Mouse (Mus musculus): ENCODE measurements around the gene Myh3. TPM values are rescaled to one million over a fixed set of nuclear protein-coding genes. Genes with fewer than 3 reads are reported as not detected.
"Not testable (repeated sequence)": the region's sequence is repeated elsewhere in the genome, so short reads cannot be mapped to it uniquely, and the experiment has no call there.

Myh3 gene
- polyA plus RNA-seq, 1 experiment: 876 TPM

DNA sequence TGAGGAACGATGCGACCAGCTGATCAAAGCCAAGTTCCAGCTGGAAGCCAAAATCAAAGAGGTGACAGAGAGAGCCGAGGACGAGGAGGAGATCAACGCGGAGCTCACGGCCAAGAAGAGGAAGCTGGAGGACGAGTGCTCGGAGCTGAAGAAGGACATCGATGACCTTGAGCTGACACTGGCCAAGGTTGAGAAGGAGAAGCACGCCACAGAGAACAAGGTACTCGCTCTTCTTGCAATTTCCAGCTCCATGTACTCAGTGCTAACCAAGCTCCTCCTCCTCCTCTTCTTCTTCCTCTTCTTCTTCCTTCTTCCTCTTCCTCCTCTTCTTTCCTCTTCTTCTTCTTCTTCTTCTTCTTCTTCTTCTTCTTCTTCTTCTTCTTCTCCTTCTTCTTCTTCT lies 14.3 kb downstream of the Myh3 start:
- H3K4me2 ChIP-seq (ENCODE audit: low read depth); H3K4me3 ChIP-seq; H3ac ChIP-seq (ENCODE audit: control insufficient read depth, insufficient read length); H3K79me2 ChIP-seq (ENCODE audit: control insufficient read depth, insufficient read depth); H3K27me3 ChIP-seq (ENCODE audit: control insufficient read depth, insufficient read depth, insufficient read length): not testable (repeated sequence)
- TF ChIP-seq POLR2AphosphoS2 (IDR thresholded peaks at IDR 0.05; ENCODE audit: insufficient read length, low read depth) (peak; percentile 70), POLR2A (IDR thresholded peaks at IDR 0.05; ENCODE audit: insufficient read length, low read depth) (peak; percentile 16)
- peaks cover 20% of the 10 kb centered on the region for H3K36me3 ChIP-seq (ENCODE audit: control insufficient read depth, insufficient read depth)

GRCm38 (mm10) chr11:67093201-67093600 lies 15.1 kb downstream of the Myh3 start:
- no peak overlapping the region for H3K4me2 ChIP-seq (ENCODE audit: low read depth)
- H3K4me3 ChIP-seq: no peak overlapping the region
- peaks cover 20% of the 10 kb centered on the region for H3K36me3 ChIP-seq (ENCODE audit: control insufficient read depth, insufficient read depth)
- TF ChIP-seq POLR2A (IDR thresholded peaks at IDR 0.05; ENCODE audit: insufficient read length, low read depth) (no peak), TCF3 (IDR thresholded peaks at IDR 0.05; ENCODE audit: insufficient read length, low read depth) (no peak), E2F4 (IDR thresholded peaks at IDR 0.05; ENCODE audit: insufficient read depth) (no peak), MYOG (IDR thresholded peaks at IDR 0.05; ENCODE audit: control insufficient read depth in 1 of 3, insufficient read depth in 1 of 3, insufficient read length in 2 of 3, low read depth in 2 of 3) (no peak), MAX (IDR thresholded peaks at IDR 0.05; ENCODE audit: low read depth) (no peak), SRF (IDR thresholded peaks at IDR 0.05; ENCODE audit: control insufficient read depth, insufficient read length, low read depth) (no peak), REST (IDR thresholded peaks at IDR 0.05; ENCODE audit: insufficient read depth, insufficient read length) (no peak), TCF12 (IDR thresholded peaks at IDR 0.05; ENCODE audit: insufficient read depth, poor library complexity, severe bottlenecking) (no peak), USF1 (IDR thresholded peaks at IDR 0.05; ENCODE audit: low read depth) (no peak), POLR2AphosphoS2 (IDR thresholded peaks at IDR 0.05; ENCODE audit: insufficient read length, low read depth) (no peak), CEBPB (IDR thresholded peaks at IDR 0.05; ENCODE audit: insufficient read depth, poor library complexity, severe bottlenecking) (no peak), MYOD1 (IDR thresholded peaks at IDR 0.05; ENCODE audit: control insufficient read depth in 1 of 3, insufficient read length in 2 of 3, low read depth in 2 of 3) (no peak)
- no peaks in the 10 kb centered on the region for H3K79me2 ChIP-seq (ENCODE audit: control insufficient read depth, insufficient read depth)
- no peaks in the 10 kb centered on the region for H3K27me3 ChIP-seq (ENCODE audit: control insufficient read depth, insufficient read depth, insufficient read length)
- H3ac ChIP-seq (ENCODE audit: control insufficient read depth, insufficient read length): no peak overlapping the region

DNA sequence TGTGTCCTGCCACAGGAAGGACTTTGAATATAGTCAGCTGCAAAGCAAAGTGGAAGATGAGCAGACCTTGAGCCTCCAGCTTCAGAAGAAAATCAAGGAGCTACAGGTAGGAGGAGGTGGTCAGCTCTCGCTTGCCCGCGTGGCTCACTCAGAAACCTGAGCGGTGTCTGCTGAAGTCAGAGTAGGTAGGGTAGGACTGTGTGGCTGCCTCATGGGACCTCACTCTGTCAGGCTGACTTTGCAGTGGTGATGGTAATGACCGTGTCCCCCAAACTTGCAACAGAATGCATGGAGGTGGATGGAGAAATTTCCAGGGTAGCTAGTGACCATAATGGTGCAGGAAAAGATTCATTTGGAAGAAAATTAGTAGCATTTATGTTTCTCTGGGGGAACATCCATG lies 15.6 kb downstream of the Myh3 start:
- Histone ChIP-seq H3K36me3 (ENCODE audit: control insufficient read depth, insufficient read depth) (peaks cover 20% of the 10 kb centered on the region), H3K4me3 (no peak overlapping the region), H3K27me3 (ENCODE audit: control insufficient read depth, insufficient read depth, insufficient read length) (no peaks in the 10 kb centered on the region)

GRCm38 (mm10) chr11:67094470-67094869 lies 16.4 kb downstream of the Myh3 start:
- Histone ChIP-seq H3K36me3 (ENCODE audit: control insufficient read depth, insufficient read depth) (peaks cover 20% of the 10 kb centered on the region), H3K4me2 (ENCODE audit: low read depth) (no peak overlapping the region), H3K79me2 (ENCODE audit: control insufficient read depth, insufficient read depth) (no peaks in the 10 kb centered on the region), H3K27me3 (ENCODE audit: control insufficient read depth, insufficient read depth, insufficient read length) (no peaks in the 10 kb centered on the region), H3K4me3 (no peak overlapping the region), H3ac (ENCODE audit: control insufficient read depth, insufficient read length) (no peak overlapping the region)
- TF ChIP-seq USF1 (IDR thresholded peaks at IDR 0.05; ENCODE audit: low read depth) (no peak), MAX (IDR thresholded peaks at IDR 0.05; ENCODE audit: low read depth) (no peak), MYOD1 (IDR thresholded peaks at IDR 0.05; ENCODE audit: control insufficient read depth in 1 of 3, insufficient read length in 2 of 3, low read depth in 2 of 3) (no peak), POLR2AphosphoS2 (IDR thresholded peaks at IDR 0.05; ENCODE audit: insufficient read length, low read depth) (peak; percentile 72), POLR2A (IDR thresholded peaks at IDR 0.05; ENCODE audit: insufficient read length, low read depth) (peak; percentile 54)

More for the DNA sequence above, 15.6 kb downstream of the Myh3 start:
- H3K4me2 ChIP-seq (ENCODE audit: low read depth): no peak overlapping the region
- no peaks in the 10 kb centered on the region for H3K79me2 ChIP-seq (ENCODE audit: control insufficient read depth, insufficient read depth)
- no peak overlapping the region for H3ac ChIP-seq (ENCODE audit: control insufficient read depth, insufficient read length)
- no peak for TF ChIP-seq MYOD1 (IDR thresholded peaks at IDR 0.05; ENCODE audit: control insufficient read depth in 1 of 3, insufficient read length in 2 of 3, low read depth in 2 of 3)
- no peak for TF ChIP-seq E2F4 (IDR thresholded peaks at IDR 0.05; ENCODE audit: insufficient read depth)
- no peak for TF ChIP-seq SRF (IDR thresholded peaks at IDR 0.05; ENCODE audit: control insufficient read depth, insufficient read length, low read depth)
- no peak for TF ChIP-seq USF1 (IDR thresholded peaks at IDR 0.05; ENCODE audit: low read depth)
- TF ChIP-seq MYOG (IDR thresholded peaks at IDR 0.05; ENCODE audit: control insufficient read depth in 1 of 3, insufficient read depth in 1 of 3, insufficient read length in 2 of 3, low read depth in 2 of 3): no peak
- TF ChIP-seq CEBPB (IDR thresholded peaks at IDR 0.05; ENCODE audit: insufficient read depth, poor library complexity, severe bottlenecking): no peak
- peak; percentile 79 for TF ChIP-seq POLR2AphosphoS2 (IDR thresholded peaks at IDR 0.05; ENCODE audit: insufficient read length, low read depth)
- peak; percentile 54 for TF ChIP-seq POLR2A (IDR thresholded peaks at IDR 0.05; ENCODE audit: insufficient read length, low read depth)
- no peak for TF ChIP-seq REST (IDR thresholded peaks at IDR 0.05; ENCODE audit: insufficient read depth, insufficient read length)

GRCm38 (mm10) chr11:67097709-67098108 lies 19.6 kb downstream of the Myh3 start:
- Histone ChIP-seq H3K4me2 (ENCODE audit: low read depth) (no peak overlapping the region), H3K4me3 (no peak overlapping the region), H3K36me3 (ENCODE audit: control insufficient read depth, insufficient read depth) (peaks cover 17% of the 10 kb centered on the region), H3ac (ENCODE audit: control insufficient read depth, insufficient read length) (no peak overlapping the region), H3K79me2 (ENCODE audit: control insufficient read depth, insufficient read depth) (no peaks in the 10 kb centered on the region), H3K27me3 (ENCODE audit: control insufficient read depth, insufficient read depth, insufficient read length) (no peaks in the 10 kb centered on the region)
- TF ChIP-seq MAX (IDR thresholded peaks at IDR 0.05; ENCODE audit: low read depth) (no peak), POLR2A (IDR thresholded peaks at IDR 0.05; ENCODE audit: insufficient read length, low read depth) (peak; percentile 14), MYOD1 (IDR thresholded peaks at IDR 0.05; ENCODE audit: control insufficient read depth in 1 of 3, insufficient read length in 2 of 3, low read depth in 2 of 3) (no peak), CEBPB (IDR thresholded peaks at IDR 0.05; ENCODE audit: insufficient read depth, poor library complexity, severe bottlenecking) (no peak), TCF12 (IDR thresholded peaks at IDR 0.05; ENCODE audit: insufficient read depth, poor library complexity, severe bottlenecking) (no peak), USF1 (IDR thresholded peaks at IDR 0.05; ENCODE audit: low read depth) (no peak), TCF3 (IDR thresholded peaks at IDR 0.05; ENCODE audit: insufficient read length, low read depth) (no peak), SRF (IDR thresholded peaks at IDR 0.05; ENCODE audit: control insufficient read depth, insufficient read length, low read depth) (no peak), E2F4 (IDR thresholded peaks at IDR 0.05; ENCODE audit: insufficient read depth) (no peak), REST (IDR thresholded peaks at IDR 0.05; ENCODE audit: insufficient read depth, insufficient read length) (no peak), POLR2AphosphoS2 (IDR thresholded peaks at IDR 0.05; ENCODE audit: insufficient read length, low read depth) (peak; percentile 82), MYOG (IDR thresholded peaks at IDR 0.05; ENCODE audit: control insufficient read depth in 1 of 3, insufficient read depth in 1 of 3, insufficient read length in 2 of 3, low read depth in 2 of 3) (no peak)

Measured in myocyte (in vitro differentiated cells).